Mouse (Mus musculus): ENCODE measurements around the gene Mmp19.

Gene Mmp19

DNA sequence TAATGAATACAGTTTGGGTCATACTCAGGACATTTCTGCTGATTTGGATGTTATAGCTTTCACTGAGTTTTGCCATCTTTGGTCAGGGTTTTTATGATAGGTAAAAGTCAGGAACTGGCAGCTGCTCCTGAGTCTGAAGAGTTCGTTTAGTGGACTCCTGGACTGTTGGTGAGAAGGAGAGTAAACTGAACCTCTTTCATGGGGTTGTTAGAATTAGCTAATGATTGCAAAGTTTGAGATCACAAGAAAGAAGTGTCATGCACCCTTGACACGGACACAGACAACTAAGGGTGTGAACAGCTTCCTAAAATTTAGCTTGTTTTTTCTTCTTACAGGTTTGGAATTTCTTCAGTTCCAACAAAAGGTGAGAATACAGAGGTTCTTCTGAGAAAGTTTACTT, 57.7 kb downstream of the Mmp19 start:
- no peak for DNase-seq (ENCODE audit: low read depth in 1 of 2, low spot score in 2 of 2)

DNA sequence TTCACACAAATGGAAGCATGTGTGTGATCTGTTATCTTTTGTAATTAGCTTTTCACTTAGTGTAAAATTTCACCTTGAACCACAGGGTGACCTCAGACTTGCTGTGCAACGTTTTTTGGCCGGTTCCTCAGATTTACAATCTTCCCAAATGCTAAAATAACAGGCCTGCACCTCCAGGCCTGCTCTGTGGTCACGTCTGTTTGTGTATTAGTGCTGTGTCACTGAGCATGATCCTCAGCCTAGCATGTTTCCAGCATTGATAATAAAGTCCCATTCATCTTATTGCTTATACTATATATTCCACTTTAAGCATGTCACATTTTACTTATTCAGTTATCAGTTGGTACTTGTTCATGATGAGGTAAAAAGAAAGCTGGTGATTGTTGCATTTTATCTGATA, 59.6 kb downstream of the Mmp19 start:
- no peak for DNase-seq (ENCODE audit: low read depth in 1 of 2, low spot score in 2 of 2)

Measured in monocyte, adult 2 months (primary cell).